Mouse (Mus musculus): ENCODE results near the gene Bhlha15.

DNA sequence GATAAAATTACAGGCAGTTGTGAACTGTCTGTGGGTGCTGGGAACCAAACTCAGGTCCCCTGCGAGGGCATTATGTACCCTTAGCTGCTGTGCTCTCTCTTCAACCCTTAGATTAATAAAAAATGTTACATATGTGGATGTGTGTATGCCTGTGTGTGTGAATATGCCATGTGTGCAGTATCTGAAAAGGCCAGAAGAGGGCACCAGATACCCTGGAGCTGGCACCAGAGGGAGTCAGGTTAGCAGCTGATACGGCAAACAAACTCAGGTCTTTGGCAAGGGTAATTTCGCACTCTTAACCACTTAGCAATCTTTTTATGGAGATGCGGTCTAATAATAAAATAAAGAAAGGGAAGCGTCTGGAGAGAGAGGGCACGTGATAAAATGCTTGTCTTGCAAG is 12.3 kb downstream of the Bhlha15 start:
- no peak for TF ChIP-seq POLR2A (IDR thresholded peaks at IDR 0.05; ENCODE audit: insufficient read length, low read depth)
- no peak for TF ChIP-seq USF1 (IDR thresholded peaks at IDR 0.05; ENCODE audit: low read depth)
- TF ChIP-seq E2F4 (IDR thresholded peaks at IDR 0.05; ENCODE audit: insufficient read depth), result no peak
- no peak for TF ChIP-seq MAX (IDR thresholded peaks at IDR 0.05; ENCODE audit: low read depth)
- TF ChIP-seq MYOD1 (IDR thresholded peaks at IDR 0.05; ENCODE audit: control insufficient read depth in 1 of 3, insufficient read length in 2 of 3, low read depth in 2 of 3), result no peak
- TF ChIP-seq MYOG (IDR thresholded peaks at IDR 0.05; ENCODE audit: control insufficient read depth in 1 of 3, insufficient read depth in 1 of 3, insufficient read length in 2 of 3, low read depth in 2 of 3), result no peak
- no peak for TF ChIP-seq TCF12 (IDR thresholded peaks at IDR 0.05; ENCODE audit: insufficient read depth, poor library complexity, severe bottlenecking)
- no peak for TF ChIP-seq POLR2AphosphoS2 (IDR thresholded peaks at IDR 0.05; ENCODE audit: insufficient read length, low read depth)
- TF ChIP-seq CEBPB (IDR thresholded peaks at IDR 0.05; ENCODE audit: insufficient read depth, poor library complexity, severe bottlenecking), result no peak
- no peak for TF ChIP-seq REST (IDR thresholded peaks at IDR 0.05; ENCODE audit: insufficient read depth, insufficient read length)
- TF ChIP-seq TCF3 (IDR thresholded peaks at IDR 0.05; ENCODE audit: insufficient read length, low read depth), result no peak

Measured in myocyte (in vitro differentiated cells).